Mouse (Mus musculus): Measurements from ENCODE around the gene E2f1. TPM values are rescaled to one million over a fixed set of nuclear protein-coding genes. Genes with fewer than 3 reads are reported as not detected.

E2f1 gene
- total RNA-seq, 1 experiment from 2014 or later = 1.8 TPM

DNA sequence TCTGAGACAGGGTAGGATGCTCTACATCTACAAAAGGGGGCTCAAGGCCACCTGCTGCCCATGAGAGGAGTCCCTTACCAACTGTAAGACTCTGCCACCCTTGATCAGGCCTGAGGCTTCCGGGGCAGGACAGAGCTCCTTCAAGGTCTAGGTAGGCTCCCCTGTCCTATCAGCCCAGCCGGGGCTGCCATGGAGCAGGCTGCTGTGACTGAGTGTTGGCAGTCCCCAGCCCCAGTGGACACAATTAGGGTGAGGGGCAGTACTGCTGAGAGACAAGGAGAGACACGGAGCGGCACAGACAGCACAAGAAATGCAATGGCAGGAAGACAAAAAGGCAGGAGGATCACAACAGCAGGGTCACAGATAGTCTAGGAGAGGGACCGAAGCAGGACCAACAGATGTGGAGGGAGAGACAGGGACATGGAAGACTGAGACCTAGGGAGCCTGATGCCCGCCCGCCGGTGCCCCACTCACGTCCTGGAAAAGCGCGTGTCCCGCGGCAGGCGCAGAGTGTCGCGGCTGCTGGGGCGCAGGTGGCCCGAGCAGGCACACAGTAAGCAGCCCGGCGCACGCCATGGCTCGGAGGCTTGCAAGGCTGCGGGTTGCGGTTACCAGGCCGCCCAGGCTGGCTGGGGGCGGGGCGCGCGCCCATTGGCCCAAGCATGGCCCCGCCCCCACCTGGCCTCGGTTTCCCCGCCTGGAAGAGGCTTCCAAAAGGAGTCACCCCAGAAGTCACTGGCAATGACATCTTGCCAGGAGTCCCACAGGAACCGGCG, 11.2 kb downstream of the E2f1 start, which contains the start of gene Necab3:
TSS of gene Necab3 (minus strand) at position 627 of the 776 bp plus-strand sequence.
- ATAC-seq (replicated peaks; ENCODE audit: insufficient number of reproducible peaks, low FRiP score, low TSS enrichment, poor library complexity, severe bottlenecking) = 0 out of 2 replicates have a peak, but pooled peaks have one; percentile 20

- ATAC-seq (replicated peaks; ENCODE audit: insufficient number of reproducible peaks, low FRiP score, low TSS enrichment, poor library complexity, severe bottlenecking) = no peak
These were observed 12.4 kb downstream of the E2f1 start for GRCm38 (mm10) chr2:154557184-154557832.

DNA sequence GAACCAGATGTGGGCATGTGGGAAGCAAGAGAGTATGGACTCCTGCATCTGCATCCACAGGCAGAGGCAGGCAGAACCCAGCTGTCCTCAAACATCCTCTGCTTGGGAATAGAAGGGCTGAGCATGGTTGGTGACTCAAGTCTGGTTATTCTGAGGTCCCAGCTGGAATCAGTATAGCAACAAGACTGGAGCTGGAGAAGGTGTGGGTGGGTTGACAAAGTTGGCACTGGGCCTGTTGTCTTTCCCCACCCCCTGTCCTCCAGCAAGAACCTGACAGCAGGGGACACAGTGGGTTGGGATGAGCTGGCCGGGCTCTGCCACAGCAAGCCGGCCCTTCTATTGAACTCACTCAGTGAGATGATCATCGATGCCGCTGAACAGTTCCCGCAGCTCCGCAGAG, 14.5 kb downstream of the E2f1 start:
- ATAC-seq (replicated peaks; ENCODE audit: insufficient number of reproducible peaks, low FRiP score, low TSS enrichment, poor library complexity, severe bottlenecking) = no peak

- ATAC-seq (replicated peaks; ENCODE audit: insufficient number of reproducible peaks, low FRiP score, low TSS enrichment, poor library complexity, severe bottlenecking) = peak; percentile 63; the same call in 1 of the 2 replicates
These were observed 17.2 kb downstream of the E2f1 start for GRCm38 (mm10) chr2:154552424-154552907.

- no peak for ATAC-seq (replicated peaks; ENCODE audit: insufficient number of reproducible peaks, low FRiP score, low TSS enrichment, poor library complexity, severe bottlenecking)
These were observed 17.8 kb downstream of the E2f1 start for GRCm38 (mm10) chr2:154551927-154552326.

GRCm38 (mm10) chr2:154551476-154551875, 18.2 kb downstream of the E2f1 start, which contains the start of gene Actl10:
TSS of gene Actl10 (plus strand) at chr2:154551776.
- ATAC-seq (replicated peaks; ENCODE audit: insufficient number of reproducible peaks, low FRiP score, low TSS enrichment, poor library complexity, severe bottlenecking) = no peak

DNA sequence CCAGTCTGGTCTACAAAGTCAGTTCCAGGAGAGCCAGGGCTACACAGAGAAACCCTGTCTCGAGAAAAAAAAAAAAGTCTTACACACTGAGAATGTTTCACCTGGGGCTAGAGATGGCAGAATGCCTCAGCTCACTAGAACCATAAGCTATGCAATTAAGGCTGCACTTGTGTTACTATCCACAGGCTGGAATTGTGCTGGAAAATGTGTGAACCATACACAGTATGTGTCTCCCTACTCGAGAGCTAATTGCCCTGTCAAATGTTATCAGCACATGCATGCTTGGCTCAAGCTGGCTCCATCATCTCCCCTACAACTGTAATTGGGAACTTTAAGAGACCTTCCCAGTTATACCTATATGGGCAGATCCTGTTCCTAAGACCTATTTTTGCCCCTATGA, 18.8 kb downstream of the E2f1 start:
- ATAC-seq (replicated peaks; ENCODE audit: insufficient number of reproducible peaks, low FRiP score, low TSS enrichment, poor library complexity, severe bottlenecking) = no peak

DNA sequence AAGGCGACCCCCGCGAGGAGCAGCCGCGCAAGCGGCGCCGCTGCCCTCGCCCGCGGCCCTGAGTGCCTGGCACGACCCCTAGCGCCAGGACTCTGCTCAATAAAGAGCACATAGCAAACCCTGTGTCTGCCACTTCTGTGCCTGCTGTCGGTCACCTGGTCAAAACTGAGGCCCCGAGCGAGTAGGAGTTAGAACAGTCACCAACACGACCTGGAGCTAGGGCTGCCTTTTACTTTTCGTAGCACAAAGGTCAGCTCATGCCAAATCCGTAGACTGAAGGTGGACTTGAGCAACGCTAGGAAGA, 19.9 kb downstream of the E2f1 start:
- ATAC-seq (replicated peaks; ENCODE audit: insufficient number of reproducible peaks, low FRiP score, low TSS enrichment, poor library complexity, severe bottlenecking) = no peak

GRCm38 (mm10) chr2:154549127-154549885, 20.4 kb downstream of the E2f1 start:
- ATAC-seq (replicated peaks; ENCODE audit: insufficient number of reproducible peaks, low FRiP score, low TSS enrichment, poor library complexity, severe bottlenecking) = no peak

GRCm38 (mm10) chr2:154548688-154549087, 21.0 kb downstream of the E2f1 start:
- no peak for ATAC-seq (replicated peaks; ENCODE audit: insufficient number of reproducible peaks, low FRiP score, low TSS enrichment, poor library complexity, severe bottlenecking)

GRCm38 (mm10) chr2:154546711-154547110, 23.0 kb downstream of the E2f1 start, which contains the start of gene 1700003F12Rik:
TSS of gene 1700003F12Rik (plus strand) at chr2:154547085.
- no peak for ATAC-seq (replicated peaks; ENCODE audit: insufficient number of reproducible peaks, low FRiP score, low TSS enrichment, poor library complexity, severe bottlenecking)

DNA sequence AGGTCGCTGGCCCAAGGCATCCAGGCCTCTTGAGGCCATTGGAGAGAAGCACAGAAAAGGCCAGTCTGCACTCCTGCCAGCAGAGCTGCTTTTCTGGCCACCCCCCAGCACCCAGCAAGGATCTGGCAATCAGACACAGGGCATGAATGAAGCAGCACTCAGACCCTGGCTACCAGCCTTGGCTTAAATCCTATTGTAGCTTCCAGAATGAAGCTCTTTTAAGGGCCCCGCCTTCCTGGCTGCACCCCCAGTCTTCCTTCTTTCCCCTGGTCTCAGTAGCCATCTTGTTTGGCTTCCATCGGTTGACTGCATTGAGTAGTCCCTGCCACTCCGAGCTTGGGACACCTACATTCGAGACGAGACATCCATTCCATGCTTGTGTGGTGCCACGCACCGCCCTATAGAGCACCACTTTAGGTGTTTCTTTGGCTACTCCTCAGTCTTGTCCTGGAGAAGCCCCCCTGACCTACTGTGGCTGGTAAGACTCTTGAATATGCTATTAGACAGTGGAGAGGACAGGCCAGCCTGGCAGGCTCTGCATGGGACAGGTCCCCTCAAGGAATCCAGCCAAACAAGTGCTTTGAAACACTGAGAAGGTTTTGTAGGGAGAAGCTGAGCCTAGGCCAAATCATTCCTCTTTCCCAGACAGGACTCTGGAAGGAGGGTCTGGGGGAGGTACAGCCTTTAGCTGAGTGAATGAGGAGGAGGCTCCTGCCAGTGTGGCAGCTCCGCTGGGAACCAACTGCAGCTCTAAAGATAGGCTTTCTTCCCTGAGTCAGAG, 25.9 kb downstream of the E2f1 start:
- ATAC-seq (replicated peaks; ENCODE audit: insufficient number of reproducible peaks, low FRiP score, low TSS enrichment, poor library complexity, severe bottlenecking) = no peak

DNA sequence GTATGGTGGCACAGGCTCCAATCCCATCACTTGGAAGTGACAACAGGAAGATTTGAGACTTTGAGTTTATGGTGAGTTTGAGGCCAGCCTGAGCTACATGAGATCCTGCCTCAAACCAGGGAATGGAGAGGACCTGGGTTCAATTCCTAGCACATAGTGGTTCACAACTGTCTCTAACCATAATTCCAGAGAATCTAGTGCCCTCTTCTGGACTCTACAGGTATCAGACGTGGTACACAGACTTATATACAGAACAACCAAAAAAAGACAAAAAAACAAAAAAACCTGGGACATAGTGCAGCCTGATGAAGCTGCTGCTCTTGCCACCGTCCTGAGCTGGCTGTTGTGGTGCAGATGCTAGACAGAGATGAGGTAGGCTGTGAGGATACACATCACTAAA, 28.1 kb downstream of the E2f1 start:
- no peak for ATAC-seq (replicated peaks; ENCODE audit: insufficient number of reproducible peaks, low FRiP score, low TSS enrichment, poor library complexity, severe bottlenecking)

DNA sequence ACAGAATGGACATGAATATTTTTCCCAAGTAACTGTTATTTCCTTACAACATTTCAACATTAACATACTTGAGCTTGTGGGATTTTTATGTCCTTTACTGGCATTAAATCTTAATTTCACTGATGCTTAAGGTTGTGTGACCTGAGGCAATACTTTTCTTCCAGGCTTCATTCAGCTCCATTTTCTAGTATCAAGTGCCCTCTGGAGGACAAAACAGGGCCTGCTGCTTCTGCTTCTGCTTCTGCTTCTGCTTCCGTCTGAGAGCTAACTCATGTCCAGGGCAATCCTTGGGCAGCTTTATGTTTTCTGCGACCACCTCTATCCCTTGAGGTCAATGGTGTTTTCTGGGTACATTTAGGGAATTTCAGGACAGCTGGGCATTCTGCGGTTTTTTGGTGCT, 30.0 kb downstream of the E2f1 start:
- ATAC-seq (replicated peaks; ENCODE audit: insufficient number of reproducible peaks, low FRiP score, low TSS enrichment, poor library complexity, severe bottlenecking) = 0 out of 2 replicates have a peak, but pooled peaks have one; percentile 24

GRCm38 (mm10) chr2:154538710-154539109, 31.0 kb downstream of the E2f1 start:
- no peak for ATAC-seq (replicated peaks; ENCODE audit: insufficient number of reproducible peaks, low FRiP score, low TSS enrichment, poor library complexity, severe bottlenecking)

- ATAC-seq (replicated peaks; ENCODE audit: insufficient number of reproducible peaks, low FRiP score, low TSS enrichment, poor library complexity, severe bottlenecking) = no peak
These were observed 31.4 kb downstream of the E2f1 start for GRCm38 (mm10) chr2:154538310-154538709.

GRCm38 (mm10) chr2:154534704-154535270, 34.9 kb downstream of the E2f1 start:
- no peak for ATAC-seq (replicated peaks; ENCODE audit: insufficient number of reproducible peaks, low FRiP score, low TSS enrichment, poor library complexity, severe bottlenecking)

GRCm38 (mm10) chr2:154532888-154533287, 36.8 kb downstream of the E2f1 start:
- no peak for ATAC-seq (replicated peaks; ENCODE audit: insufficient number of reproducible peaks, low FRiP score, low TSS enrichment, poor library complexity, severe bottlenecking)
